Mouse (Mus musculus) thymus, postnatal 36 days (tissue): ENCODE data around the gene Ano6.

Source experiments
- DNase-seq, 2 experiments: peaks; one replicate each; pipeline ENCODE4 v3.0.0; 2022; ENCODE audit warnings: mixed read lengths in 2 of 2

Gene Ano6

GRCm38 (mm10) chr15:95797144-95797983 lies 6.7 kb downstream of the Ano6 start:
- no peak for DNase-seq

GRCm38 (mm10) chr15:95798266-95798665 lies 7.6 kb downstream of the Ano6 start:
- no peak for DNase-seq

- no peak for DNase-seq
Measured at GRCm38 (mm10) chr15:95799632-95800031, 9.0 kb downstream of the Ano6 start.

GRCm38 (mm10) chr15:95800051-95800450 lies 9.4 kb downstream of the Ano6 start:
- no peak for DNase-seq

- DNase-seq = no peak
Measured at GRCm38 (mm10) chr15:95801261-95801979, 10.8 kb downstream of the Ano6 start.

GRCm38 (mm10) chr15:95802140-95802539 lies 11.5 kb downstream of the Ano6 start:
- no peak for DNase-seq

- no peak for DNase-seq
Measured at GRCm38 (mm10) chr15:95802762-95803161, 12.1 kb downstream of the Ano6 start.

GRCm38 (mm10) chr15:95803484-95803883 lies 12.8 kb downstream of the Ano6 start:
- no peak for DNase-seq

GRCm38 (mm10) chr15:95804255-95804654 lies 13.6 kb downstream of the Ano6 start:
- DNase-seq = no peak

GRCm38 (mm10) chr15:95805022-95805471 lies 14.4 kb downstream of the Ano6 start:
- no peak for DNase-seq

GRCm38 (mm10) chr15:95807908-95808307 lies 17.3 kb downstream of the Ano6 start:
- DNase-seq = no peak

GRCm38 (mm10) chr15:95810357-95810761 lies 19.7 kb downstream of the Ano6 start:
- DNase-seq = no peak

- no peak for DNase-seq
Measured at GRCm38 (mm10) chr15:95812821-95813571, 22.4 kb downstream of the Ano6 start.

GRCm38 (mm10) chr15:95817501-95817900 lies 26.9 kb downstream of the Ano6 start:
- no peak for DNase-seq

GRCm38 (mm10) chr15:95819249-95820035 lies 28.8 kb downstream of the Ano6 start:
- DNase-seq = no peak

- no peak for DNase-seq
Measured at GRCm38 (mm10) chr15:95820142-95820541, 29.5 kb downstream of the Ano6 start.

- no peak for DNase-seq
Measured at GRCm38 (mm10) chr15:95820678-95821077, 30.0 kb downstream of the Ano6 start.

- DNase-seq = no peak
Measured at GRCm38 (mm10) chr15:95822099-95822498, 31.5 kb downstream of the Ano6 start.

GRCm38 (mm10) chr15:95823383-95824306 lies 33.0 kb downstream of the Ano6 start:
- DNase-seq = no peak

GRCm38 (mm10) chr15:95826516-95826915 lies 35.9 kb downstream of the Ano6 start:
- no peak for DNase-seq

GRCm38 (mm10) chr15:95827465-95827971 lies 36.9 kb downstream of the Ano6 start:
- no peak for DNase-seq
